Mouse (Mus musculus) lung, postnatal 14 days (tissue): ENCODE measurements around the gene Atp13a3.
A peak's percentile ranks its signal among the peaks of the same experiment; 100 is the strongest.
"Not testable (repeated sequence)": the region's sequence is repeated elsewhere in the genome, so short reads cannot be mapped to it uniquely, and the experiment has no call there.

ENCODE experiments used
- DNase-seq: peaks from one replicate; pipeline ENCODE4 v3.0.0; 2021

Atp13a3 gene

GRCm38 (mm10) chr16:30410914-30411313 is 5.1 kb upstream of the Atp13a3 start:
- DNase-seq: no peak

DNA sequence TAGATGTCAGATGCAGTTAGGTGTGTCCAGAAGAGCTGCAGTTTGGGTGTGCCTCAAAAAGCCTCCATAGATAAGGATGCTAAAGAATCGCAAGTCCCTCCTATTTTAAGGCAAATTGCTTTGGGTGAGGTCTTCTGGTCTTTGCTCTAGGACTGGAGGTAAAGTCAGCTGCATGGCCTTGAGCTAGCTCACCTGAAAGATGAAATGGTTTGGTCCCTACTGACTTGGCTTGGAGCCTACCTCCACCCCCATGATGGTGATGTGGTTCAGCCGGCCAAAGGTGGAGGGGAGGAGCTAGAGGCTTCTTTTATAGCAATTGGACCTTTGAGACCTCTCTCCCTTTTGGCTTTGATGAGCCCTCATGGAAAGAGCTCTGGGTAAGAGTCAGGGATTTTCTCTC is 1.7 kb upstream of the Atp13a3 start:
- DNase-seq: no peak

- no peak for DNase-seq
Measured at GRCm38 (mm10) chr16:30403528-30403927, 2.2 kb downstream of the Atp13a3 start.

DNA sequence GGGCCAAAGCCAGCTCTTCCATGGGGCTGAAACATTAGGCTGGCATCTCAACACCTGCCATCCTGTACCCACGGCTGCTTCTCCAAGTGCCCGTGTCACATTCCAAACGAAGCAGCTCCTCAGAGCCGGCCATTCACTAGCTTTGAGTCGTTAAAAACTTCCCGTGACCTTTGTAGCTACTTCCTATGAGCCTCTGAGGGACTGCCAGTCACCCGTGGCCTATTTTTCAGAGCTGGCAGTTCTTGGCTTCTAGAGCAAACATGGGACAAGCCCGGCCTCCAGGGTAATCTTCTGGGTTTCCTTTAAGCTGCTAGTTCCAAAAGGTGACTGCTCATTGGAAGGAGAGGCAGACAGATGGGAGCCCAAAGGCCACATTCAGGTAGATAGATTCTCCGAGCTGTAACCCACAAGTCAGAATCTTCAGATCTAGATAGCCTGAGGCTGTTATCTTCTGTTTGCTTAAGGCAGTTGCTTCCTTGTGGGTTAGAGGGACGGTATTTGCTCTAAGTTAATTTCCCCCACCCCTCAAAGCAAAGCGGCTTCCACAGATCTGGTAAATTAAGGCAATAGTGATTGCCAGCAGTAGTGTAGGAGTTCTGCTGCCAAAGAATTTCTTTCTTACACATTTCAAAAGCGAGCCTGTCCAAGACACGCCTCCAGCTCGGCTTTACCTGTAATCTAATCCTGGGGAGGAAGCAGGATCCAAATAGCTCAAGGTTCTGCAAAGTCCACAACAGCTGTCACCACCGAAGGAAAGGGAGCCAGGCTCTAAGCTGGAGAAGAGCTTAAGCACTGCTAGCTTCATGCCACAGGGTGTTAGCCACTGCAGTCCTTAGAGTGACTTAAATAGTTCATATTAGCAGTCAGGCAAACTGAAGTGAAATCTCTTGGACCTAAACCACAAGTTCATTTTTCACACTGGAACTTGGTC is 8.4 kb downstream of the Atp13a3 start:
- DNase-seq: peak; percentile 22

DNA sequence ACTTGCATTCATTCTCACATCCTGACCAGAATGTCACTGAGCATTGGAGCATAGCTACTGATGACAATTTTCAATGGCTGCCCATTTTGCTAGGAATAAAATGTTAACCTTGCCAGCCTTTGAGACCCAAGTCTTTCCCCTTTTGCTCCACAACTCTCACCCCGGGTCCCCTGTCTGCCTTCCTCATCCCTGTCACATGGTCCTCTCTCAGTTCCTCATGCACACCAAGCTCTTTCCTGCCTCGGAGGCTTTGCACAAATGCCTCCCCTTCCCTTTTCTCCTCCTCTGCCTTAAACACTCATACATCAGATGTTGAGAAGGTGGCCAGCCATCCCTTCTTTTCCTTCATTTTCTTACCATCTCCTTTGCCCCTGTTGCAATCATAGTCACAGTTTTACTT is 10.6 kb downstream of the Atp13a3 start:
- DNase-seq: no peak

DNA sequence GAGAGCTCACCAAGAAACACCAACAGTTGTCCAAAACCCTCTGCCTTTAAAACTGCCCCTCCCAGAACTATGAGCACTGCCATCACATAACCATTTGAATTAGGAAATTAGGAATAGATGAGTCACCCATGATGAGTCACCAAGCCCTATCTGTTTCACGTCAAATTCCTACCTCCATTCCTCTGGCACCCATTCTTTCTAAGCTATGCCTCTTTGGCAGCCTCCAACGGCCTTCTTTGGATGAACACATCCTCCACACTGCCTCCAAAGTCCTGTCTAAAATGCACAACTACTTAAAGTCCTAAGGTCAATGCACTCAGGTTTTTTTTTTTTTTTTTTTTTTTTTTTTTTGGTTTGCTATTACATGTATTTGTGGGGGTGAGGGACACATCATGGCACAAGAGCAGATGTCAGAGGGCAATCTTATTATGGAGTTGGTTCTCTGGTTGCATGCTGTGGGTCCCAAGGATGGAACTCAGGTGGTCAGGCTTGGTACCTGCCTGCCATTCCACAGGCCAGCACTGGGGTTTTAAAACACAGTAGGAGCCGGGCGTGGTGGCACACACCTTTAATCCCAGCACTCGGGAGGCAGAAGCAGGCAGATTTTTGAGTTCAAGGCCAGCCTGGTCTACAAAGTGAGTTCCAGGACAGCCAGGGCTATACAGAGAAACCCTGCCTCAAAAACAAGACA is 15.0 kb downstream of the Atp13a3 start:
- peak; percentile 24 for DNase-seq

DNA sequence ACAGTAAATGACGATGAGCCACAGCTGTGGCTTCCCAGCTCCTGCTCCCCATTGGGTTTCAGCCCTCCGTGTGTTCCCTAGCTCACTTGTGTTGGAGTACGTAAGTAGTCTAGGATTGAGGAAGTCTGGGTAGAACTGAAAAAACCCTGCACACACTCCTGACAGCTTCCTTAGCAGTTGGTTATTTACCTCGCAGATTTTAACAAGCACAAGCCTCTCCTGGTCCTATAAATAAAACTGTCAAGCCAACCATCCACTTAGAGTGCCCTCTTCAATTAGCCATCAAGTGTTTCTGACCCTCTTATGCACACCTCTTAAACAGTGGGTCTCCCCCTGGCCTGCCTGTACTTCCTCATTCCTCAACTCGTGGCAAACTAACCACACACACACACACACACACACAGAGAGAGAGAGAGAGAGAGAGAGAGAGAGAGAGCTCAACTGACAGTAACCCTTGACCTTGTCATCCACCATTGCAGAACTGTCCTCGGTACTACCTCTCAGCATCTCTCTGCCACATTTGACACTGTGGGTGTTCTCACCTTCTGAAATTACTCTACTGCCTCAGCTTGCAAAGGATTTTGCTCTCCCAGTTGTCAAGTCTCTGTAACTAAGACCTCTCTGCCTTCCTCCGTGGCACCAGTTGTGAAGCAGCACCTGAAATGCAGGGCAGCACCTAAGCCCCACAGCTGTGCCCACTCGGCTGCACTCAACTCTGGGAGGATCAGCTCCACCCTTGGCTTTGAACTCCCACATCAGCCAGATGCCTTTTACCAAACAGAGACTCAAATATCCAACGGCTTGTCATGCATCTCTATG is 15.7 kb downstream of the Atp13a3 start:
- peak; percentile 46 for DNase-seq

DNA sequence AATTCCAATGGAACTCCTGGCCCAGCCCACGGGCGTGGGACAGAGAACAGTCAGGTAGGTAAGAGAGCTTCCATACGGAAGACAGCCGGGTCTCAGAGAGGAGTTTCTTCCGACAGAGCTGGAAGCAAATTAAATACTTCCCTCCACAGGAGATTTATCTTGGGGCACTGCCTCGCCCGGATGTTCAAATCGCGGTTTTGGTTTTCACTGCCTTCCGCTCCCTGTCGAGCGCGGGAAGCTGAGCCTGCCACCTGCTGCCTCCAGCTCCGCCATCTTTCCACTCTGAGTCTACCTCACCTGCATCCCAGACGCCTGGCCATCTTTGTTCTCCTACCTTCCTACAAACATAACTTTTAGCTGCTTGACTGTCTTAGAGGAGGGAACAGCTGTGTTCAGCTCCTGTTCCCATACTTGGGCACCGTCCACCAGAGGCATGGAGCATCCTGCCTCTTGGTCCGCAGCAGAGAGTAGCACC is 16.5 kb downstream of the Atp13a3 start:
- DNase-seq: peak; percentile 46

- peak; percentile 91 for DNase-seq
Measured at GRCm38 (mm10) chr16:30388522-30389209, 17.1 kb downstream of the Atp13a3 start.

DNA sequence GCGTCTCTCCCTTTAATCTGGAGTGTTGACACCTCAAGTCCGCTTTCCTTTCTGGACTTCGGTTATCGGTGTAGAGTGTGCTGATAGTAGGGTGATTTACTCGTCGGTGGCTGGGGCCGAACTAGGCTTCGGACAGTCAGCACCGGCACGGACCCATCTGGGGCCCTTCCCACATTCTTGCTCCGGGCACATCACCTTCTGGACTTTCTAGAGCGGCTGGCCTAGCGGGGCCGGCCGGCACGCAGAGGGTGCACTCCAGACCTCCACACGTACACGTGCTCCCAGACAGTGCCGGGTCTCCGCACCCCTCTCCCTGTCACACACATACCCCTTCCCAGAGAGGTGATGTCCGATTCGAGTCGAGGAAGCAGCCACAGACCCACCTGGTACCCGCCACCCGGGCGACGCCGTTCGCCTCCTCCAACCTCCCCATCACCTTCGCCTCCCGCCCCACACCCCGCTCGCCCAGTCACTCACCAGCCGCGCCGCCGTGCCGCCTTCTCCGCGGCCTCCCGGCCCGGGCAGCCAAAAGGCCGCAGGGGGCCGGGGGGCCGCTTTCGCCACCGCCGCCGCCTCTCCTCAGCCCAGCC is 17.8 kb downstream of the Atp13a3 start:
- peak; percentile 23 for DNase-seq

DNA sequence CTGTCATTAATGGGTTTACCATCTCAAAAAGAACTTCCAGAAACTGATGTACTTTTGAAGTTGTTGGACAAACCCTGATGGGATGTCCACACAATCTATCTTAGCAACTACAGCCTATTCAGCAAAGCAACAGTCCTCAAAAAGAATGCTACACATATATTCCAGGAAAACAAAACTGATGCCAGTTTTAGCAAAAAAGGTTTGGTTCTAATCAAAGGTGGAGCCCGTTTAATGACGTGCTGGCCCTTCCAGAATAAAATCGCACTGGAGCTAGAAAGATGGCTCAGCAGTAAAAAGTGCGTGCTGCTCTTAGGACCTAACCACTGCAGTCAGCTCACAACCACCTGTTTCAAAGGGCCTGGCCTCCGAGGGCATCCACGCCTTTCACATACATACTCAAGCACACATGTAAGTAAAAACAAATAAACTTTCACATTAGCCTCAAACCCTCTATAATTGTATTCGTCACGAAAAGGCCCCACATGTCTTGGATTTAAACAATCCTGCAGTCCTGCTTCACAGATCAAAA is 18.8 kb downstream of the Atp13a3 start:
- no peak for DNase-seq

- DNase-seq: no peak
Measured at GRCm38 (mm10) chr16:30385531-30385930, 20.2 kb downstream of the Atp13a3 start.

DNA sequence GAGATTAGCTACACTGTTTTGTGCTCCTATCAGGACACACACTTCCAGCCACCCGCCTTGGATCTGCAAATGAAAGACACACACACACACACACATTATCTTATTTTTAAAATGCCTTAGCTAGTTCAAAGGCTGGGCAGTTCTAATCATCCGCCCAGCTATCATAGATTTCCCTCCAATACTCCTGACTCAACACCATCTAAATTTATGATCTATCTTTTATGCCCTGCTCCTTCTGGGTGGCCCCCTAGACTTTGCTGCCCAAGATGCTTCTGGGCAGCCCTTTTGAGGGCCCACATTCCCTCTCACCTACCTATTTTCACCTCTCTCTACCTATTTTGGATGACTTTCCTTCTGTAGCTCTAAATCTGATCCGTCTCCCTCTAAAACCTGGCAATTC is 29.5 kb downstream of the Atp13a3 start:
- no peak for DNase-seq

DNA sequence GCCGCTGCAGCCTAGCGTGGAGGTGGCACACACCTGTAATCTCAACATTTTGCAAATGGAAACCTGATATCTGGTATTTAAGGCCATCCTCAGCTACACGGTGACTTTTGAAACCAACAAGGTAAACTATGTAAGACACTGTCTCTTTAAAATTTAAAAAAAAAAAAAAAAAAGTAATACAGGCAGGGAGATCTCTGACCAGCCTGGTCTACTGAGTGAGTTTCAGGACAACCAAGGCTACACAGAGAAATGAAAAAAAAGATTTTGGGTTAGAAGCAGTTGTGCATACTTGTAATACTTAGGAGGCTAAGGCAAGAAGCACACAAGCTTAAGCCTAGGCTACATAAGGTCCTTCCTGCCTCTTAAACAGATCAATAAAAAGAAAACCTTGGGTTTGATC is 30.8 kb downstream of the Atp13a3 start:
- DNase-seq: no peak

- peak; percentile 60 for DNase-seq
Measured at GRCm38 (mm10) chr16:30374266-30374665, 31.5 kb downstream of the Atp13a3 start.

GRCm38 (mm10) chr16:30373286-30373685 is 32.5 kb downstream of the Atp13a3 start:
- not testable (repeated sequence) for DNase-seq

DNA sequence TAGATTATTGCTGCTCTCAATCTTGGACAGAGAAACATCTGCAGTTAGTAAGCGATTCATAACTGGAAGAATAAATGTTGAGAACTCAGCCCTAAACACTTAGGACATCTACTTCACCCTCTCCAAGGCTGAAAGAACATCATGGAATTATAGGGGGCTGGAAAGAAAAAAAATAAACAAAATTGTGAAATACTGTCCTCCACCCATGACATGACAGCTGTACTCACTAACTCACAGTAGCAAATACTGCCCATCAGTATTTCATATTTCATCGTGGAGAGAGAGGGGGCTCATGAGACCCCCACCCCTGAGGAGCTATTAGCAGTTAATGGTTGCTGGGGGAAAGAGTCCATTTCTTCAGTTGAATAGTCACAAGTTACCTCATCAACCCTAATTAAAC is 38.4 kb downstream of the Atp13a3 start:
- no peak for DNase-seq

DNA sequence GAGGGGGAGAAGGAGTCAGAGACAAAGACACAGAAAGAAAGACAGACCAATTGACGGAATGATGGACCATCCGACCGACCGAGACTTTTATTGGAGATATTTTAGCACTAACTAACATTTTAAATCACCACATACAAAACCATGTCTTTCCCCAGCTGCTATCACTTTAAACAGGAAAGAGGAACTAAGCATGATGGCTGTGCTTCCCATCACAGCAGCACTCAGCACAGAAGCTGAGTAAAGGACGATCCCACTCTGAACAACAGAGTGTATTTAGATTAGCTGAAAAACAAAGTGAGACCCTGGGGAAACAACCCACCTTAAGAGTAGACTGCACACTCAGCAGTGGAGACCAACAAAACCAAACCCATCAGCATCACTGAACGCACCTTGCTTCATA is 41.2 kb downstream of the Atp13a3 start:
- no peak for DNase-seq

GRCm38 (mm10) chr16:30362528-30362927 is 43.2 kb downstream of the Atp13a3 start:
- no peak for DNase-seq

GRCm38 (mm10) chr16:30353489-30353888 is 52.3 kb downstream of the Atp13a3 start:
- not testable (repeated sequence) for DNase-seq

- peak; percentile 12 for DNase-seq
Measured at GRCm38 (mm10) chr16:30314236-30314635, 91.5 kb downstream of the Atp13a3 start.

GRCm38 (mm10) chr16:30310647-30311046 is 95.1 kb downstream of the Atp13a3 start, which contains the start of gene Gp5:
Gene Gp5 (minus strand): TSS chr16:30310779.
- DNase-seq: no peak
